Mouse (Mus musculus) thymus, adult 2 months (tissue): ENCODE measurements at regions not wholly inside any gene's neighbourhood (a gene's known extent, or its start where the extent isn't known, plus 50 kb on each side); places are given as distances from the start of the nearest gene placed in this dataset.

Experiments used
- DNase-seq: peaks from one replicate; pipeline ENCODE4 v3.0.0; 2021
- H3K27ac ChIP-seq: fragments of 200-500 bp; 2 replicates; pipeline ENCODE4 v1.5.1; 2012; ENCODE audit warnings: low read length, control low read depth; ENCODE audit not compliant: control insufficient read depth, insufficient read depth
- H3K27me3 ChIP-seq: fragments of 200-500 bp; 2 replicates; pipeline ENCODE4 v1.6.1; 2012; ENCODE audit warnings: mild to moderate bottlenecking, low read length, moderate library complexity, mixed read lengths; ENCODE audit not compliant: control insufficient read depth, insufficient read depth
- H3K36me3 ChIP-seq: fragments of 200-500 bp; 2 replicates; pipeline ENCODE4 v1.6.1; 2012; ENCODE audit warnings: mild to moderate bottlenecking, low read length, moderate library complexity; ENCODE audit not compliant: control insufficient read depth, insufficient read depth
- H3K4me1 ChIP-seq: fragments of 200-500 bp; replicated peaks from 2 replicates; pipeline ENCODE4 v1.6.1; 2012; ENCODE audit warnings: low read length; ENCODE audit not compliant: control insufficient read depth, insufficient read depth
- H3K4me3 ChIP-seq: fragments of 200-500 bp; 2 replicates; pipeline ENCODE4 v1.5.1; 2012; ENCODE audit warnings: mild to moderate bottlenecking, low read length, control low read depth, moderate library complexity; ENCODE audit not compliant: control insufficient read depth, insufficient read depth
- CTCF ChIP-seq: fragments of 200-500 bp; IDR thresholded peaks from 2 replicates; pipeline ENCODE4 v1.5.1; 2012; ENCODE audit warnings: mild to moderate bottlenecking, control low read depth, low read length, moderate library complexity, borderline replicate concordance; ENCODE audit not compliant: control insufficient read depth, poor library complexity, insufficient read depth; ENCODE audit errors: extremely low read depth
- POLR2A ChIP-seq: fragments of 200-500 bp; IDR thresholded peaks from 2 replicates; pipeline ENCODE4 v1.6.1; 2012; ENCODE audit warnings: mild to moderate bottlenecking, low read length, control low read depth, moderate library complexity; ENCODE audit not compliant: control insufficient read depth, poor library complexity, insufficient read depth; ENCODE audit errors: extremely low read depth
- WGBS: fragments of 180-500 bp; shearing (Covaris S2); methylation state at CpG from one replicate; pipeline ENCODE4 v1.1.7; 2018; 5-methylcytosine and 5-hydroxymethylcytosine counted together

- TF ChIP-seq CTCF (no peak), POLR2A (no peak)
- no peak overlapping the region for H3K27ac ChIP-seq
- 72% methylated on average over 12 of the region's 12 CpGs for WGBS
- no peak overlapping the region for H3K4me3 ChIP-seq
- no peaks in the 10 kb centered on the region for H3K27me3 ChIP-seq
- H3K4me1 ChIP-seq, result no peaks in the 10 kb centered on the region
- DNase-seq, result no peak
- no peaks in the 10 kb centered on the region for H3K36me3 ChIP-seq
Observed at GRCm38 (mm10) chr2:158921342-158922255, 127.0 kb downstream of the Dhx35 start.

DNA sequence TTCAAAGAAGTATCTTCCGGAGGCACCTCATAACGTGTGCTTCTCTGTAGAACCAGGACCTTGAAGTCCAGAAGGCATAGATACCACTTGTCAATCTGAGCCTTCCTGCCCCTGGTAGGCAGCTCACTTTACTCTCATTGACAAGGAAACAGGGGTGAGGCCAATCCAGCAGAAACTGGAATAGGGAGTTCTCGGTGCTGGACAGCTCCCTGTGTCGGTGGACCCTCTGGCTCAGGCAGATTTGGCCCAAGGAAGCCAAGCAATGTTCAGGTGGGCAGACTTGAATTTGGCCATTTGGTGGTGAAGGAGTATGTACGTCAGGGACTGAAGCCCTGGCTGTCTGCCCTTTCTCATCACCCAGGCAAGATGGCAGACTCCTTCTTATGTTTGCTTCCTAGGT lies 128.2 kb downstream of the Dhx35 start:
- Histone ChIP-seq H3K36me3 (no peaks in the 10 kb centered on the region), H3K27me3 (no peaks in the 10 kb centered on the region), H3K4me1 (no peaks in the 10 kb centered on the region), H3K27ac (no peak overlapping the region), H3K4me3 (no peak overlapping the region)
- WGBS, result 60% methylated on average over 5 of the region's 5 CpGs
- DNase-seq, result no peak
- TF ChIP-seq CTCF (no peak), POLR2A (no peak)

- no peaks in the 10 kb centered on the region for H3K27me3 ChIP-seq
- DNase-seq, result no peak
- H3K4me3 ChIP-seq, result no peak overlapping the region
- H3K36me3 ChIP-seq, result no peaks in the 10 kb centered on the region
- no peaks in the 10 kb centered on the region for H3K4me1 ChIP-seq
- TF ChIP-seq CTCF (no peak), POLR2A (no peak)
- H3K27ac ChIP-seq, result no peak overlapping the region
- 86% methylated on average over 9 of the region's 9 CpGs for WGBS
Observed at GRCm38 (mm10) chr2:158929507-158929906, 134.9 kb downstream of the Dhx35 start.

GRCm38 (mm10) chr2:158937948-158938565 lies 143.4 kb downstream of the Dhx35 start:
- Histone ChIP-seq H3K36me3 (no peaks in the 10 kb centered on the region), H3K27ac (no peak overlapping the region), H3K27me3 (no peaks in the 10 kb centered on the region), H3K4me3 (no peak overlapping the region), H3K4me1 (no peaks in the 10 kb centered on the region)
- TF ChIP-seq CTCF (no peak), POLR2A (no peak)
- WGBS, result 94% methylated on average over 2 of the region's 2 CpGs
- no peak for DNase-seq

- Histone ChIP-seq H3K27ac (no peak overlapping the region), H3K36me3 (no peaks in the 10 kb centered on the region), H3K27me3 (no peaks in the 10 kb centered on the region), H3K4me3 (no peak overlapping the region), H3K4me1 (no peaks in the 10 kb centered on the region)
- TF ChIP-seq POLR2A, result no peak
- no peak for TF ChIP-seq CTCF
- no peak for DNase-seq
- WGBS, result 70% methylated on average over 6 of the region's 6 CpGs
Observed at GRCm38 (mm10) chr2:158949418-158949817, 154.8 kb downstream of the Dhx35 start.

DNA sequence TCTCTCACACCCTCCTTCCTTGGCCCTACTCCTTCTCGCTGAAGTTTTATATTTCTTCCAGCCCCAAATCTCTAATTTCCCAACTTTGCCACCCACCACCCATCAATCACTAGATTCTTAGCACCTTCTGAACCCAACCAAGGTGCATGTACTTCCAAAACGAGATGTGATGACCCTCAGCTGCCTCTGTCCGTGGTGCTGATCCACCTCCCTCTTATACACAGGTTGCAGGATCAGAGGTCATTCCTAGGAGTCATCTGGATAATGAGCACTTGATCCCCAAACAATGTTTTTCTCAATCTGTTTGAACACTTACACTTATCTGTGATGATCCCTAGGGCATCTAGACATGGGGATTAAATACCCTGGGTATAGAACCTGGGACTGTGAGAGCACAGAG lies 156.5 kb downstream of the Dhx35 start:
- 34% methylated on average over 3 of the region's 3 CpGs for WGBS
- no peak for TF ChIP-seq CTCF
- no peak for TF ChIP-seq POLR2A

More for the DNA sequence above, 156.5 kb downstream of the Dhx35 start:
- Histone ChIP-seq H3K4me3 (no peak overlapping the region), H3K27ac (no peak overlapping the region), H3K4me1 (no peaks in the 10 kb centered on the region), H3K27me3 (no peaks in the 10 kb centered on the region), H3K36me3 (no peaks in the 10 kb centered on the region)
- DNase-seq, result no peak
